Mouse (Mus musculus): ENCODE measurements around the gene Gsdma2.
"Not testable (repeated sequence)": the region's sequence is repeated elsewhere in the genome, so short reads cannot be mapped to it uniquely, and the experiment has no call there.

DNA sequence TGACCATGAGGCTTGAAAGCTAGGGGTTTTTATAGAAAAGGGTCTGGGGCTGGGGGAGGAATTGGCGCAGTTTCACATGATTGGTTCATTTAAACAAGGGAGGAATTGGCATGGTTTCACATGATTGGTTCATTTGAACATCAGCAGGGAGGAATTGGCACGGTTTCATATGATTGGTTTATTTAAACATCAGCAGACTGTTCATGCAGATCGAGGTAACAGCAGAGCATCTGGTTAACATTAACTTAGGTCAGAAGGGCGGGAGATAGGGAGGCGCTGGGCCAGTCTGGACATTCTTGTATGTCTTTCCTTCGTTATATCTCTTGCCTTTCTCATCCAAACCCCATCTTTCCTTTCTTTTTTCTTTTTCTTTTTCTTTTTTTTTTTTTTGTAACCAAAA is 22.6 kb upstream of the Gsdma2 start:
- TF ChIP-seq POLR2A (IDR thresholded peaks at IDR 0.05; ENCODE audit: extremely low read depth, insufficient read depth, low read length); CTCF (IDR thresholded peaks at IDR 0.05; ENCODE audit: low read depth, low read length): not testable (repeated sequence)

All from liver, adult 2 months (tissue).